Mouse (Mus musculus) midbrain, embryonic 12.5 days (tissue): ENCODE measurements around the gene Arhgef3. TPM values are rescaled to one million over a fixed set of nuclear protein-coding genes. Genes with fewer than 3 reads are reported as not detected.
A peak's percentile ranks its signal among the peaks of the same experiment; 100 is the strongest.

Experiments
- ATAC-seq: fragments of 200-750 bp; cut with Nextera tagmentation; 2 replicates; pipeline ENCODE4 v1.8.0; 2017; ENCODE audit warnings: low read depth, moderate TSS enrichment, moderate library complexity; ENCODE audit not compliant: low FRiP score
- H3K27ac ChIP-seq: fragments of 300-500 bp; sonication (generic); replicated peaks from 2 replicates; pipeline ENCODE4 v1.5.1; 2016; ENCODE audit warnings: mild to moderate bottlenecking
- H3K27me3 ChIP-seq: fragments of 300-500 bp; sonication (generic); 2 replicates; pipeline ENCODE4 v1.6.1; 2016; ENCODE audit warnings: mild to moderate bottlenecking
- H3K36me3 ChIP-seq: fragments of 300-500 bp; sonication (generic); 2 replicates; pipeline ENCODE4 v1.6.1; 2016
- H3K4me1 ChIP-seq: fragments of 300-500 bp; sonication (generic); 2 replicates; pipeline ENCODE4 v1.6.1; 2016
- H3K4me2 ChIP-seq: fragments of 300-500 bp; sonication (generic); replicated peaks from 2 replicates; pipeline ENCODE4 v1.6.1; 2016; ENCODE audit warnings: mild to moderate bottlenecking, moderate library complexity
- H3K4me3 ChIP-seq: fragments of 300-500 bp; sonication (generic); 2 replicates; pipeline ENCODE4 v1.5.1; 2016; ENCODE audit warnings: mild to moderate bottlenecking
- H3K9ac ChIP-seq: fragments of 300-500 bp; sonication (generic); replicated peaks from 2 replicates; pipeline ENCODE4 v1.6.1; 2016; ENCODE audit warnings: mild to moderate bottlenecking, moderate library complexity
- H3K9me3 ChIP-seq: fragments of 300-500 bp; sonication (generic); 2 replicates; pipeline ENCODE4 v1.6.1; 2016; ENCODE audit warnings: mild to moderate bottlenecking
- WGBS: fragments of 180-500 bp; shearing (Covaris S2); methylation state at CpG from one replicate; pipeline ENCODE4 v1.1.7; 2016; 5-methylcytosine and 5-hydroxymethylcytosine counted together
- polyA plus RNA-seq: library from polyadenylated mRNA; unstranded; fragments of >200 nt; fragmentation: Nextera tagmentation; extraction: Ambion mirVana; gene quantifications from 2 replicates; pipeline ENCODE4 v1.2.1, GENCODE M21; 2016

The Arhgef3 gene
- polyA plus RNA-seq, 1 experiment from 2014 or later: 2.2 TPM

DNA sequence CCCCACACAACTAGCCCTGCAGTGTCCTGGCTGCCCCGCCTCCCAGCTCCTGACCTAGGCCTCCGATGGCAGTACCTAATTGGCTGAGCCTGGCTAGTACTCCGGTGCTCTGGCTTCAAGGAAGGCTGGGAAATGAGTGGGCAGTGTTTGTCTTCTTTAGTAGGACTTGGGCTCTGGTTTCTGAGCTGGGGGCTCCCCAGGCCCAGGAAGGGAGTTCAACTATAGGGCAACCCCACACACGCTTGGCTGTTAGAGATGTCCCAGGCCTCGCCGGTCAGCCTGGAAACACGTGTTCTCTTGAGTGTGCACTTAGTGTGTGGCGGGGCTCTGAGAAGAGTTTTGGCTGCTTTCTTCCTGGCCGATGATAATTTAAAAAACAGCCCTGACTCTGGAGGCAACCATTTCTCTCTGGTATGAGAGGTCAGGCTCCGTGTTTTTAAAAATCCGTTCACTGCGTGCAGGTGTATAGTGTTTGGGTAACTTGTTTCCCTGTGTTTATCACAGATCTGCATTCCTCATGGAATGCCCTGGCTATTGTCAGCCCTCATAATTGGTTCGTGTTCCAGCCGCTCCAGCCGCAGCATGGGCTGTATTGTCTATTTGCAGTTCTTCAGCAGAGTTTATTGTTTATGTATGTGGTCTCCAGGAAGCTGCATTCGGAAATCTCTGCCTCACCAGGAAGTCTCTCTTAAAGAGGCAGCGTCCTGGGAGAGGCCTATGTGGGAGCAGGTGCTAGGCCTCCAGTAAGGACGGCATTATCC lies 115.7 kb downstream of the Arhgef3 start:
- no peaks in the 10 kb centered on the region for H3K9me3 ChIP-seq
- H3K9ac ChIP-seq: no peak overlapping the region
- H3K27me3 ChIP-seq: no peaks in the 10 kb centered on the region
- H3K4me2 ChIP-seq: no peak overlapping the region
- ATAC-seq: peak; percentile 23; the same call in 1 of the 2 replicates
- no peak overlapping the region; the same call in 1 of the 2 replicates for H3K27ac ChIP-seq
- 31% methylated on average over 18 of the region's 18 CpGs for WGBS
- no peaks in the 10 kb centered on the region for H3K36me3 ChIP-seq
- no peak overlapping the region for H3K4me3 ChIP-seq
- peaks cover 13% of the 10 kb centered on the region for H3K4me1 ChIP-seq

DNA sequence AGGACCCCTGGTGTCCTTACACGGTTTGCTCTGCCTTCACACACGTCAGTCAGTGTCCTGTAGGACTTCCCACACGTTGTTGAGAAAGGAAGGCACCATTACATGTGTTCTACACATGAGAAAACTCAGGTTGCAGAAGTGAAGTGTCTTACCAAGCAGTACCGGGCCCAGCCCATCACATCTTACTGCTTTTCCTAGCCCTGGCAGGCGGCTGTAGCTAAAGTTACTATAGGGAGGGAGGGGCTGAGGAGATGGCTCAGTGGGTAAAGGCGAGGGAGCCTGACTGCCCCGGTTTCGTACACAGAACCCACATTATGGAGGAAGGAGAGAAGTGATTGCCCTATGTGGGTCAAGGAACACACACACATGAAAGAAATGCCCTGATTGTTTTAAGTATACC lies 116.8 kb downstream of the Arhgef3 start:
- H3K36me3 ChIP-seq: no peaks in the 10 kb centered on the region
- ATAC-seq: no peak
- no peaks in the 10 kb centered on the region for H3K9me3 ChIP-seq
- peaks cover 13% of the 10 kb centered on the region for H3K4me1 ChIP-seq
- no peak overlapping the region for H3K4me2 ChIP-seq
- H3K27me3 ChIP-seq: no peaks in the 10 kb centered on the region
- no peak overlapping the region for H3K27ac ChIP-seq
- H3K4me3 ChIP-seq: no peak overlapping the region
- 86% methylated on average over 8 of the region's 8 CpGs for WGBS
- H3K9ac ChIP-seq: no peak overlapping the region

- Histone ChIP-seq H3K4me2 (no peak overlapping the region), H3K4me3 (no peak overlapping the region), H3K27ac (no peak overlapping the region), H3K9me3 (no peaks in the 10 kb centered on the region), H3K27me3 (no peaks in the 10 kb centered on the region), H3K9ac (no peak overlapping the region), H3K36me3 (no peaks in the 10 kb centered on the region), H3K4me1 (peaks cover 13% of the 10 kb centered on the region)
- no peak for ATAC-seq
- WGBS: 92% methylated on average over 25 of the region's 25 CpGs
Measured at GRCm38 (mm10) chr14:27231974-27232780, 117.5 kb downstream of the Arhgef3 start.

GRCm38 (mm10) chr14:27233056-27233455 lies 118.4 kb downstream of the Arhgef3 start:
- no peak overlapping the region for H3K27ac ChIP-seq
- no peak for ATAC-seq
- H3K4me2 ChIP-seq: no peak overlapping the region
- no peaks in the 10 kb centered on the region for H3K27me3 ChIP-seq
- H3K9ac ChIP-seq: no peak overlapping the region
- H3K4me1 ChIP-seq: peaks cover 13% of the 10 kb centered on the region
- no peaks in the 10 kb centered on the region for H3K36me3 ChIP-seq
- 91% methylated on average over 7 of the region's 7 CpGs for WGBS
- no peak overlapping the region for H3K4me3 ChIP-seq
- H3K9me3 ChIP-seq: no peaks in the 10 kb centered on the region

GRCm38 (mm10) chr14:27233656-27234055 lies 119.0 kb downstream of the Arhgef3 start:
- H3K36me3 ChIP-seq: no peaks in the 10 kb centered on the region
- no peak overlapping the region for H3K9ac ChIP-seq
- H3K27me3 ChIP-seq: no peaks in the 10 kb centered on the region
- H3K4me1 ChIP-seq: peaks cover 13% of the 10 kb centered on the region
- no peaks in the 10 kb centered on the region for H3K9me3 ChIP-seq
- WGBS: 94% methylated on average over 2 of the region's 2 CpGs
- no peak overlapping the region for H3K4me2 ChIP-seq
- H3K4me3 ChIP-seq: no peak overlapping the region
- no peak overlapping the region for H3K27ac ChIP-seq
- no peak for ATAC-seq

DNA sequence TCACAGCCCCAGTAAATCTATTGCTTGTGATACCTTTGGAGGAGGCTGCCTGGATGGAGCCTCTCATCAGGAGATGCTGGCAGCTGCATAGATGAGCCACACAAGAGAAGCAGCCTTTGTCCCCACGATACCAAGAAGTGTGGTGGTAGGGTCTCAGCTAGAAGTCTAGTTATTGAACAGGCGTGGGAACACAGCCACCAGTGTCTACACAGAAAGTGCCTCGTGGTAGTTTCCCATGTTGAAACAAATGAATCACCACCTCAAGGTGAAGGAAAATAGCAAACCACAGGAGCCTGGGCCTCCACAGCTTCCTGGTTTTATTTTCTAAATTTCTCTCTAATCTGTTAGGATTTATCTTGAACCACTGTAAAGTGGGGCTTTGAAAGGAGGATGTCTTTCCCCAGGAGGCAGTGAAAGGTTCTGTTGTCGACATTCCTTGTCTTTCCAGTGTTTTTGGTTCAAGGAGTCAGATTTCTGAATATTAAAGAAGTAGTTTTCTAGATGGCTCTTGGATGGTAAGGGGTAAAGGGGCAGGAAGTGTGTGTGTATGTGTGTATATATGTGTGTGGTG lies 119.7 kb downstream of the Arhgef3 start:
- Histone ChIP-seq H3K4me1 (peaks cover 13% of the 10 kb centered on the region), H3K27ac (no peak overlapping the region), H3K27me3 (no peaks in the 10 kb centered on the region), H3K36me3 (no peaks in the 10 kb centered on the region), H3K4me2 (no peak overlapping the region), H3K9me3 (no peaks in the 10 kb centered on the region), H3K4me3 (no peak overlapping the region), H3K9ac (no peak overlapping the region)
- WGBS: 79% methylated on average over 4 of the region's 4 CpGs
- no peak for ATAC-seq

GRCm38 (mm10) chr14:27235897-27236553 lies 121.3 kb downstream of the Arhgef3 start:
- H3K4me3 ChIP-seq: no peak overlapping the region
- no peak overlapping the region for H3K27ac ChIP-seq
- no peak overlapping the region for H3K4me2 ChIP-seq
- no peaks in the 10 kb centered on the region for H3K27me3 ChIP-seq
- no peaks in the 10 kb centered on the region; the same call in none of the 2 replicates for H3K4me1 ChIP-seq
- H3K9ac ChIP-seq: no peak overlapping the region
- no peaks in the 10 kb centered on the region for H3K36me3 ChIP-seq
- no peak for ATAC-seq
- H3K9me3 ChIP-seq: no peaks in the 10 kb centered on the region
- WGBS: 78% methylated on average over 6 of the region's 6 CpGs

- H3K27me3 ChIP-seq: no peaks in the 10 kb centered on the region
- 72% methylated on average over 12 of the region's 12 CpGs for WGBS
- no peak overlapping the region for H3K4me2 ChIP-seq
- no peak overlapping the region for H3K27ac ChIP-seq
- H3K9me3 ChIP-seq: no peaks in the 10 kb centered on the region
- H3K9ac ChIP-seq: no peak overlapping the region
- H3K4me1 ChIP-seq: no peaks in the 10 kb centered on the region; the same call in 1 of the 2 replicates
- no peaks in the 10 kb centered on the region for H3K36me3 ChIP-seq
- no peak overlapping the region for H3K4me3 ChIP-seq
- no peak for ATAC-seq
Measured at GRCm38 (mm10) chr14:27237522-27238187, 123.0 kb downstream of the Arhgef3 start.

- 92% methylated on average over 8 of the region's 8 CpGs for WGBS
- Histone ChIP-seq H3K9ac (no peak overlapping the region), H3K27me3 (no peaks in the 10 kb centered on the region), H3K36me3 (no peaks in the 10 kb centered on the region), H3K4me1 (no peaks in the 10 kb centered on the region; the same call in 1 of the 2 replicates), H3K9me3 (no peaks in the 10 kb centered on the region), H3K4me3 (no peak overlapping the region), H3K4me2 (no peak overlapping the region), H3K27ac (no peak overlapping the region)
- no peak for ATAC-seq
Measured at GRCm38 (mm10) chr14:27238600-27239118, 124.0 kb downstream of the Arhgef3 start.

DNA sequence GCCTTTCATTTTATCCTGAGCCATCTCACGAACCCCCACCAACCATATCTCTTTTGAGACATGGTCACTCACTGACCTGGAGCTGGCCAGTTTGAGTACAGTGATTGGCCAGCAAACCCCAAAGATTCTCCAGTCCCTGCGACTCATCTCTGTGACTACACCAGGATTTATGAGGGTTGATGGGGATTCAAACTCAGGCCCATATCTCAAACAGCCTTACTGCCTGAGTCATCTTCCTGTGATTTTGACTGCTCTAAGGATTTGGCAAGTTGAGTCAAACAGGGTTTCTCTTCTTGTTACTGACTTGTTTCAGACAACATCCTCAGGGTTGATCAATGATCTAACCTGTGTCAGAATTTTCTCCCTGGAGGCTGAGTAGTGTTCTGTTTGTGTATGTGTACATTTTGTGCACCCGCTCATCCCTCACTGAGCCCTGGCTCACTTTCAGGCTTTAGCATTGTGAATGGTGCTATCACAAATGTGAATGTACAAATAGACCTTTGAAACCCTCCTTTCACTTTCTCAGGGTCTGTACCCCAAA lies 124.9 kb downstream of the Arhgef3 start:
- no peak overlapping the region for H3K4me2 ChIP-seq
- WGBS: 84% methylated on average over 3 of the region's 3 CpGs
- ATAC-seq: no peak
- no peak overlapping the region for H3K27ac ChIP-seq
- no peaks in the 10 kb centered on the region for H3K36me3 ChIP-seq
- no peak overlapping the region for H3K4me3 ChIP-seq
- no peaks in the 10 kb centered on the region for H3K27me3 ChIP-seq
- H3K4me1 ChIP-seq: no peaks in the 10 kb centered on the region; the same call in 1 of the 2 replicates
- no peaks in the 10 kb centered on the region for H3K9me3 ChIP-seq
- H3K9ac ChIP-seq: no peak overlapping the region

GRCm38 (mm10) chr14:27242253-27242652 lies 127.6 kb downstream of the Arhgef3 start:
- no peak overlapping the region for H3K27ac ChIP-seq
- H3K9ac ChIP-seq: no peak overlapping the region
- H3K4me2 ChIP-seq: no peak overlapping the region
- no peak for ATAC-seq
- H3K9me3 ChIP-seq: no peaks in the 10 kb centered on the region
- H3K4me1 ChIP-seq: no peaks in the 10 kb centered on the region; the same call in 1 of the 2 replicates
- no peaks in the 10 kb centered on the region for H3K27me3 ChIP-seq
- 87% methylated on average over 8 of the region's 8 CpGs for WGBS
- no peaks in the 10 kb centered on the region for H3K36me3 ChIP-seq
- H3K4me3 ChIP-seq: no peak overlapping the region
